Mouse (Mus musculus) cerebellum, postnatal 36 days (tissue): ENCODE results near the gene Plppr3.

Source experiments
- DNase-seq, 2 experiments: peaks; one replicate each; pipeline ENCODE4 v3.0.0; 2021 to 2022; ENCODE audit warnings: mixed read lengths in 2 of 2

Gene Plppr3

GRCm38 (mm10) chr10:79817111-79817510 is 57.3 kb downstream of the Plppr3 start:
- DNase-seq, result no peak

- DNase-seq, result no peak
Observed at GRCm38 (mm10) chr10:79815671-79816494, 58.6 kb downstream of the Plppr3 start.

- no peak for DNase-seq
Observed at GRCm38 (mm10) chr10:79814271-79814842, 60.1 kb downstream of the Plppr3 start.

GRCm38 (mm10) chr10:79811736-79812637 is 62.4 kb downstream of the Plppr3 start:
- peak; percentile 90 to 92 for DNase-seq
